Mouse (Mus musculus) layer of hippocampus, adult 11-12 months (tissue): ENCODE data around the gene Pagr1a.
A peak's percentile ranks its signal among the peaks of the same experiment; 100 is the strongest.

Source experiments
- DNase-seq: peaks from one replicate; pipeline ENCODE4 v3.0.0; 2022; ENCODE audit warnings: low spot score

The Pagr1a gene

GRCm38 (mm10) chr7:127016971-127017949 lies at the start of gene Pagr1a:
Gene Pagr1a (minus strand): TSS chr7:127017352.
- DNase-seq: peak; percentile 99

- no peak for DNase-seq
Observed at GRCm38 (mm10) chr7:127066317-127066716, 49.2 kb upstream of the Pagr1a start.

DNA sequence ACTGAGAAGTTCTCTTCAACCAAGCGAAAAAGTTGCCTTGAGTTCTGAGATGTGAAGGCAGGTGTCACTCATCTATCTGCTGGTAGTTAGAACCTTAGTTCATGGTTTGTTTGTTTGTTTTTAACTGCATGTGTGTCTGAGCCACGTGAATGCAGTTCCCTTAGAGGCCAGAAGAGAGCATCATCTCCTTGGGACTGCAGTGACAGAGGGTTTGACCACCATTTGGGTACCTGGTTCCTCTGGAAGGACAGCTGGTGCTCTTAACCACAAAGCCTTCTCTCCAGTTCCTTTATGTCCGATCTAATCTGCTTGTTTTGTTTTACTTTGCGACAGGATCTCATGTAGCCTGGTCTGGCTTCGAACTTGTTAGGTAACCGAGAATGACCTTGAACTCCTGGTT lies 48.4 kb upstream of the Pagr1a start:
- DNase-seq: no peak

DNA sequence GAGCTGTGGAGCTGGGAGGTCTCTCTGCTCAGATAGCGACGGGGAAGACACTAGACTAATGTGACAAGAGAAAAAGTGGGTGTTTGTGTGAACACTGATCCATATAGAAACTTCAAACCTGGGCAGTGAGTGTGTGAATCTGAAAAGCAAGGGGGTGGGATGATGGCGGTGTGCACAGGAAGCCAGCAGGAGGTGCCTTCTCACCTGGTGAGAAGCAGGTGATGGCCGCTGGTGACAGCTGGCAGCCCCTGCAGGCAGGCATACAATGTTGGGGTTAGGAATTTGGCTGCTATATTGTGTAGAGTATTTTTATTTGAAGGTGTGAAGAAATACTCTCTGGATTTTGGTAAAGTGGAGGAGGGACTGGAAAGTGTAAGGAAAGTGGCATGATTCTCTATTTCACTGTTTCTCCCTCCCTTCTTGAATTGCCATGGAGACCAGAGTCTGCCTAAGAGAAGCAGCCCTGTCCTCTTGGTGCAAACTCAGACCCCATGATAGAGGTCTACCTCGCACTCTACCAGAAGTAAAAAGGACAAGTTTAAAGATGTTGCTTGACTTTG lies 38.0 kb upstream of the Pagr1a start:
- no peak for DNase-seq

DNA sequence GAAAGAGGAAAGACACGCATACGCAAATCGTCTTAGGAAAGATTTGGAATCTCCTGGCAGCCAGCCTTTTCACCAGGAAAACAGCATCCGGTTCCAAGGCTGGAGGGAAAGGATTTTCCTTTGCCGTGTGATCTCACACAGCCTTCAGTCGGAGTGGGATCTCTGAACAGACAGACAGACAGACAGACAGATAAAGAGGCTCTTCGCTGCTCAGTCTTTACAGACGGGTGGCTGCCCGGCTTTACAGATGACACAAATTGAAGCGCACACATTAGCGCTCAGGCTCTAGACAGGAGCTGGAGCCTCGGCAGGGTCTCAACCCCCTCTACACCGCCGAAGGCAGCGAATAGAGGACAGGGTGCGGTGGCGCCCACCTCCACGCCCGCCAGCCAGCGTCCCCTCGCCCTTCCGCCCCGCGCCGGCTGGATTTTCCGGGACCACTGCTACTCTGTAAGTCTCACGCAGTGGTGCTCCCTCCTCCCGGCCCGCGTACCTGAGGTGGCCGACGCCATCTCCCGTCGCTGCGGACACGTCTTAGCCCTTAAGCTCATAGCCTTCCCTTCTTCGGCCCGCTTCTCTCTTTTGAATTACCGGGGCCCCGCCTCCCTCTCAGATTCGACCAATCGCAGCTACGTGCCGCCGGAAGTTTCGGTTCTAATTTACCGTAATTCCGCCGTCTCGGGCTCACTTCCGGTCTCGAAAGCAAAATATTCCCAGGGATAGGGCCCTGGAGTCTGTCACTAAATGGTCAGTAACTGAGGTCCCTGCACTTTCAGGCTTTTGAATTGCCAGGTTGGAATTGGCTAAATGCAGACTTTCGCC lies 24.9 kb upstream of the Pagr1a start, which contains the start of gene Kif22:
Gene Kif22, minus strand, starts transcription at position 621 of the 822 bp plus-strand sequence.
- peak; percentile 88 for DNase-seq

- DNase-seq: no peak
Observed at GRCm38 (mm10) chr7:127031244-127031643, 14.1 kb upstream of the Pagr1a start.

GRCm38 (mm10) chr7:127030172-127030571 lies 13.0 kb upstream of the Pagr1a start:
- DNase-seq: no peak

DNA sequence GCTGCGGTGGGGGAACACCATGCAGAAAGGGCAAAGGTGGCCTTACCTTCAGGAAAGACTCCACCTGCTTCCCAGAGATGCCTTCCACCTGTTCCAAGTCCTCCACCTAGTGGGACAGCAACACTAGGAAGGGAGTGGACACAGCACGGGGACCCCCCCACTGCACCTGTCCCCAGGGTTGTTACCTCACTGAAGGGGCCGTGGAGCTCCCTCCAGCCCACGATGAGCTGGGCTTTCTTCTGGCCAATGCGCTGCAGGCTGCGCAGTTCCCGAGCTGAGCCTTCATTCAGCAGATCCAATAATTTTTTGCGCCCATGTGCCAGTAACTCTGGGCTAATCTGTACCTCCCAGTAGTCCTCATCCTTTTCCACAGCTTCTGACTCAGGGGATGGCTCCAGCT lies 10.7 kb upstream of the Pagr1a start:
- no peak for DNase-seq

DNA sequence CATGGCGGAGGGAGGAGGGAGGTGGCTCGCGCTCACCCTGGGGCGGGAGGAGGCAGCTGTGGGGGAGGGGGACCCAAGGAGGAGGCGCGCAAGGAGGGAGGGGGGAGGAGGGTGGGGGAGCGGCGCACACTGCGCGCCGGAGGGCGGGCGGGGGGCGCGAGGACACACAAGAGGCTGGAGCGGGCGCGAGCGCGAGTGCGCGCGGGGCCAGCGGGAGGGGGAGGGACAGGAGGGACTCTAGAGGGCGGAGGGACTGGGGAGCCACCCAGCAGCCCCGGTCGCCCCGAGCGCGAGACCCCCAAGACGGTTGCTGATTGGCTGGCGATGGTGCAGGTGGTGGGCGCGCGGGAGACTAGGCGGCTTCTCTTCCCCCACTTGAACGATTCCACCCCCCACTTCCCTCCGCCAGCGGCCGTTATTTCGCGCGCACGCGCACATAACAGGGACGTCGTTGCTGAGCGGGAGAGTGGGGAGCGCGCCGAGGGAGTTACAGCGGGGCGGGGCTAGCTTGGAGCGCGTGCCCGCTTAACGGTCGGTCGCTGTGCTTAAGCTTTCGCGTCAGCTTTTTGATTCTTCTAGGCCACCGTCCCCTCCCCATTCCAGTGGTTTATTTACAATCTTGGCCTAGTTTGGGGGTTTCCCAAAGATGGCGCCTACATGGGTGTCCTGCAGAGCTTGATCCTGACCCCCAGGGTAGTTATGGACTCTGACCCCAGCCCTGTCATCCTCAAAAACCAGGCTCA lies 10.0 kb upstream of the Pagr1a start, which contains the start of gene Maz:
Gene Maz, minus strand, starts transcription at position 54 of the 743 bp plus-strand sequence.
- peak; percentile 99 for DNase-seq

DNA sequence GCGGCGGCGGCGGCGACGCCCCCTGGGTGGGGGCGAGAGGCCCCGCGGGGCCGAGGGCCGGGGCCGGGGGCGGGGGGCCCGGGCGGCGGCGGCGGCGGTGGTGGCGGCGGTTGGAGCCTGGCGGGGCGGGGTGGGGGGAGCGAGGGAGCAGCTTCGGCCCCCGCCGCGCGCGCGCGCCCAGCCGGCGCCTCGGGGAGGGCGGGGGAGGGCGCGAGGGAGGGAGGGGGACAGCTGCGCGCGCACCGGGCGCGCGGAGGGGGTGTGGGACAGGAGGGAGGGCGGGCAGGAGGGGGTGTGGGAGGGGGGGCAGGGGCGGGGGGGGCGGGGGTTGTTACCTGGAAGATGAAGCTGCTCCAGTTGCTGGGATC lies 9.4 kb upstream of the Pagr1a start:
- DNase-seq: no peak

- peak; percentile 70 for DNase-seq
Observed at GRCm38 (mm10) chr7:127026161-127026600, 9.0 kb upstream of the Pagr1a start.

- peak; percentile 53 for DNase-seq
Observed at GRCm38 (mm10) chr7:127025556-127026160, 8.5 kb upstream of the Pagr1a start.

DNA sequence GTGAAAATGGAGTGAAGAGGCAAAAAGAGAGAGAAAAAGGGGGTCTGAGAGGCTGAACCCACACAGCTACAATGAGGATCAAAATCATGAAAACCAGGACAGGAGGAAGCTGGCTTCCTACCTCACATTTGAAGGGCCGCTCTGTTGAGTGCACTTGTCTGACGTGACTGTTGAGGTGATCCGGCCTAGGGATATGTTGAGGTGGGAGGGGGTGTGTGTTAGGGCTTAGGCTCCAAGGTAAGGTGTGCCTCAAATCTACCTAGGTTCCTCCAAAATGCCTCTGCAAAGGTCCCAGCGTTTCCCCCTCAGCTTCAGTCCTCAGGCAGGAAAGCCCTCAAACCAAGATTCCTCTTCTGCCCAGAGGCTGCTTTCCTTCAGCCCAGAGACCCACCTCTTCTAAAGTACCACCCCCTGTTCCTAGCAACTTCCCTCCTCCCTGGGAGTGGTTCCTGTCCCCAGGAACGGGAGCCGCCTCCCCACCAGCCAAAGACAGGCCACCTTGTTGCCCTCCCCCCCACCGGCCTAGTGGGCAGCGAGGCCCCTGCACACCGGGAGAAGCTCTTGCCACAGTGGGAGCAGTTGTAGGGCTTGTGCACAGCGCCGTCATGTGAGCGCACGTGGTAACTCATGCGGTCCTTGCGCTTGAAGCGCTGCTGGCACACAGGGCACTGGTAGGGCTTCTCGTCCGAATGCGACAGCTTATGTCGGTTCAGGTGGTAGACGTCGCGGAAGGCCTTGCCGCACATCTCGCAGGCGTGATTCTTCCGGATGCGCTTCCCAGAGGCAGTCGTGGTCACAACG lies 7.8 kb upstream of the Pagr1a start:
- DNase-seq: peak; percentile 84

DNA sequence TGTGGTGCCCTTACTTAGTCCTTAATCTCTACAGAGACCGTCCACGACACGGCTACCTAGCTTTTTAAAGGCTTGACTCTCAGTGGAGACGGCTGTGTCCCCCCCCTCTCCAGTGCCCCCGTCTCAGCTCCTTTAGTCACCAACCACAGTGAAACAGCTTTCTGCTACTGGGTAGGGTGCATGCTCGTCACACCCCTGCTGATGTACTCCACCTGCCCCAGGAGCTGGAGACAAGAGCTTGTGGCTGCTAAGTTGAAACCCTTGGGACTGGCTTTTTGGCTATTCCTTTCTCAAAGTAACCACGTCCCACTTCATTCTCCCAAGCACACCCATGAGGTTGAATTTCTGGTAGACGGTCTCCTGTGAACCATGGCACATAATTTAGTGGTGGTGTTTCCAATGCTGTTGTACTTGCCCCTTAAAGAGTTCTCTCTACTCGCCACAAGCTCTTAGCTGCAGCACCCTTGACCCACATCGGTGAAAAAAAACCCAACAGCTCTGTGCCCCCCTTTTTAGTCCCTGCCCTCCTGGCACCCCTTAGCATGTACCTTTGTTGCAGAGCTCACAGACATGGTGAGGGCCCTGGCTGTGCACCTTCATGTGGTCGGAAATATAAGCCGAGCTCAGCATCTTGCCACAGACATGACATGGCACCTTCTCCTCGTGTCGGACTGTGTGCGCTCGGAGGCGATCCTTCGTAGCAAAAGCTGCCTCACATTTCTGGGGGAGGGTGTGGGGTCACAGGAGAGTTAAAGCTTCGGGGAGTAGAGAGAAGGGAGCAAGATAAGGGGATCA lies 6.9 kb upstream of the Pagr1a start:
- no peak for DNase-seq

DNA sequence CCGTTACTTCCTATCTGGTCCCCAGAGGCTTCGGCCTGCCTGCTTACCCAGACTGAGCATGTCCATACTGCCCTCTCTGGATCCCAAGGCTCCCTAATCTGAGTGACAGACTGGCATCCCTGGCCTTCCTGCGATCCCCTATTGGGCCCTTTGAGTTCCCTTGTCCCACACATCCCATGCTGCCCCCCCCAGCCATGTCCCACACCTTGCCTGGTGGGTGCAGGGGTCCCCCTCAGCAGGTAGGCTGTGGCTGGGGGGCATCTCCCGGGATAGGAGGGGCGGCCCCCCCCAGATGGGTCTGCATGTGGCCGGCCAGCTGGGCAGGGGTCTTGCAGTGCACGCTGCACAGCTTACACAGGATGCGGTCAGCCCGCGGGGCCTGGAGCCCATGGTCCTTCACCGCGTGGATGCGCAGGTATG lies 6.1 kb upstream of the Pagr1a start:
- peak; percentile 24 for DNase-seq

- DNase-seq: no peak
Observed at GRCm38 (mm10) chr7:127022528-127023271, 5.5 kb upstream of the Pagr1a start.

- DNase-seq: no peak
Observed at GRCm38 (mm10) chr7:127021563-127022527, 4.7 kb upstream of the Pagr1a start.
